ENCODE assay signal across 11 mouse cellular contexts in genomic region chr11:118091002-118091670, GRCm38 (mm10). TPM values are rescaled to one million over a fixed set of nuclear protein-coding genes. Genes with fewer than 3 reads are reported as not detected.
DNase-seq lines count a peak whose midpoint lies in the region; ATAC-seq and TF ChIP-seq lines count a peak whose summit lies in the region.
"Had no signal": no experiment of that assay in that cellular context is flagged by ENCODE, and none has a peak within 500 bp of the region (broad histone marks: within the 10 kb centered on the region; RNA-seq: fewer than 3 reads in every experiment).

No protein-coding gene starts in this region.

- H3K9me3 ChIP-seq in neural tube, embryonic 15.5 days (replicated peaks), result no peaks in the 10 kb centered on the region

- no peaks in the 10 kb centered on the region; the same call in 1 of the 2 replicates for H3K36me3 ChIP-seq in neural tube, embryonic 15.5 days

- H3K4me1 ChIP-seq in neural tube, embryonic 15.5 days, result no peaks in the 10 kb centered on the region
- H3K4me1 ChIP-seq: forebrain, embryonic 13.5 days had no signal

- TF ChIP-seq CTCF in gastrocnemius, adult 2 months (IDR thresholded peaks at IDR 0.05), result peak; percentile 48
- TF ChIP-seq CTCF in brain, embryonic 14.5 days (IDR thresholded peaks at IDR 0.05; ENCODE audit: borderline replicate concordance, extremely low read depth, insufficient read depth, insufficient read length), result peak; percentile 62

- no peak overlapping the region for H3K9ac ChIP-seq in neural tube, embryonic 15.5 days (replicated peaks)
- H3K9ac ChIP-seq: forebrain, embryonic 13.5 days had no signal

- H3K27me3 ChIP-seq in neural tube, embryonic 15.5 days (replicated peaks), result no peaks in the 10 kb centered on the region
- H3K27me3 ChIP-seq: forebrain, embryonic 13.5 days had no signal

- no peak for ATAC-seq in neural tube, embryonic 15.5 days (ENCODE audit: low FRiP score)
- ATAC-seq: forebrain, embryonic 13.5 days had no signal

- H3K4me2 ChIP-seq in neural tube, embryonic 15.5 days, result no peak overlapping the region
- H3K4me2 ChIP-seq: forebrain, embryonic 13.5 days had no signal

- no peak for TF ChIP-seq POLR2A in brain, embryonic 14.5 days (IDR thresholded peaks at IDR 0.05; ENCODE audit: borderline replicate concordance, extremely low read depth, insufficient read depth, insufficient read length, poor library complexity, severe bottlenecking)

- WGBS in neural tube, embryonic 15.5 days, result 89% methylated on average over 23 of the region's 23 CpGs

- intact Hi-C loops in gastrocnemius, adult 2 months (cut with DNase I), result no loop called here
- intact Hi-C loops in heart, postnatal 10 days (cut with DNase I), result no loop called here

- no peak overlapping the region for H3K27ac ChIP-seq in gastrocnemius, adult 2 months
- H3K27ac ChIP-seq in neural tube, embryonic 15.5 days (replicated peaks), result no peak overlapping the region
- H3K27ac ChIP-seq: forebrain, embryonic 13.5 days had no signal

- DNase-seq in gastrocnemius, adult 2 months, result no peak
- DNase-seq in gastrocnemius, adult 8-10 months (ENCODE audit: low spot score in 2 of 2), result no peak
- peak; percentile 34 for DNase-seq in neural tube, embryonic 10.5 days (ENCODE audit: extremely low spot score, low spot score)
- no peak for DNase-seq in brain, embryonic 14.5 days (ENCODE audit: low read depth)
- peak; percentile 42 for DNase-seq in retina, postnatal 1 day
- DNase-seq in heart, postnatal 10 days, result no peak
- no peak for DNase-seq in adrenal gland, postnatal 10 days
- DNase-seq: heart, postnatal 36 days had no signal

- H3K4me3 ChIP-seq in gastrocnemius, adult 2 months, result no peak overlapping the region
- H3K4me3 ChIP-seq in neural tube, embryonic 15.5 days (replicated peaks), result no peak overlapping the region
- H3K4me3 ChIP-seq: forebrain, embryonic 13.5 days; megakaryocyte, embryonic 14.5 days had no signal

RNA-seq across cellular contexts. Expression of gene Dnah17, which starts 39.3 kb away (rescaled TPM):
- under 1 TPM; 0.05 to 0.06 TPM for total RNA-seq in gastrocnemius, adult 2 months (2021)
- under 1 TPM in 2 of 4 experiments, not detected in 2; 0.02 to 0.03 TPM for total RNA-seq in gastrocnemius, adult 8-10 months (2022)
- polyA plus RNA-seq in neural tube, embryonic 15.5 days (2015; fragmentation: Nextera tagmentation; extraction: Ambion mirVana), result 0.19 and 0.28 TPM in 2 replicates
- polyA plus RNA-seq in brain, embryonic 14.5 days (2012; rRNA removed), result 0.10 and 0.19 TPM in 2 replicates
- total RNA-seq in heart, postnatal 10 days (2021), result under 1 TPM; 0.12 TPM
- total RNA-seq in adrenal gland, postnatal 10 days (2021), result under 1 TPM; 0.03 to 0.09 TPM

Comparison
In these comparisons a context has a peak if more than half of its experiments do, and no peak if none do; other contexts are left out.
1. DNase-seq: peak in neural tube, embryonic 10.5 days (single experiment) and retina, postnatal 1 day (single experiment); none in gastrocnemius, adult 2 months (single experiment), gastrocnemius, adult 8-10 months (0 of 2), brain, embryonic 14.5 days (single experiment), heart, postnatal 10 days (0 of 2) and adrenal gland, postnatal 10 days (single experiment).